25 mouse cellular contexts compared by ENCODE assay signal in the genomic region with DNA sequence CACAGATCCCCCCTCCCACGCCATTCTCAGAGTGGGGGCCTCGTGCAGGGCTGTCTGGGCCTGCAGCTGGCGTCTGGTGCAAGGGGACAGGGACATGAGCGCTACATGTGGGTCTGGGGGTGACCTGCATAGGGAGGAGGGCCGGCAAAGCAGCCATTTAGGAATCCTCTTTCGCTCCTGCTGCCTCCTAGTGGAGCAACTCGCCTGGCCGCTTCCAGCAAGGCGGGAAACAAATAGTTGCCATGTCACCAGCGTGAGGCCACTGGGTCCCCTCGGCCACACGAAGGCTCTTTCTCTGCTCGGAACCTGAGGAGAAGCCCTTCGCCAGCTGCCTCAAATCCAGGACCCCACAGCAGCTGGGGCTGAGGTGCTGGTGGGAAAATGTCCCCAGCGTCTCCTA. TPM values are rescaled to one million over a fixed set of nuclear protein-coding genes. Genes with fewer than 3 reads are reported as not detected.
DNase-seq lines count a peak whose midpoint lies in the region; ATAC-seq and TF ChIP-seq lines count a peak whose summit lies in the region.
"Had no signal": no experiment of that assay in that cellular context is flagged by ENCODE, and none has a peak within 500 bp of the region (broad histone marks: within the 10 kb centered on the region; RNA-seq: fewer than 3 reads in every experiment).

No protein-coding gene starts in this region.

- 85% methylated on average over 15 of the region's 15 CpGs for WGBS in embryonic facial prominence, embryonic 13.5 days
- WGBS in embryonic facial prominence, embryonic 10.5 days: 89% methylated on average over 15 of the region's 15 CpGs

- no peaks in the 10 kb centered on the region for H3K27me3 ChIP-seq in embryonic facial prominence, embryonic 13.5 days
- no peaks in the 10 kb centered on the region for H3K27me3 ChIP-seq in embryonic facial prominence, embryonic 10.5 days (replicated peaks; ENCODE audit: low read depth, poor library complexity, severe bottlenecking)
- peaks cover 53% of the 10 kb centered on the region for H3K27me3 ChIP-seq in E14TG2a.4 (ENCODE audit: insufficient read depth, low read length)
- H3K27me3 ChIP-seq: forebrain, embryonic 13.5 days; hindbrain, embryonic 12.5 days; hindbrain, embryonic 15.5 days had no signal

- H3K27ac ChIP-seq in embryonic facial prominence, embryonic 13.5 days: no peak overlapping the region
- H3K27ac ChIP-seq in embryonic facial prominence, embryonic 10.5 days (replicated peaks): no peak overlapping the region
- H3K27ac ChIP-seq: forebrain, embryonic 10.5 days; forebrain, embryonic 13.5 days; gastrocnemius, adult 2 months; hindbrain, embryonic 12.5 days; hindbrain, embryonic 15.5 days had no signal

- H3K36me3 ChIP-seq in embryonic facial prominence, embryonic 13.5 days: no peaks in the 10 kb centered on the region
- no peaks in the 10 kb centered on the region for H3K36me3 ChIP-seq in embryonic facial prominence, embryonic 10.5 days (replicated peaks)
- H3K36me3 ChIP-seq in E14TG2a.4 (ENCODE audit: insufficient read depth, low read length): no peaks in the 10 kb centered on the region
- H3K36me3 ChIP-seq: forebrain, embryonic 10.5 days; hindbrain, embryonic 12.5 days; hindbrain, embryonic 15.5 days had no signal

- ATAC-seq in embryonic facial prominence, embryonic 13.5 days (ENCODE audit: insufficient number of reproducible peaks, insufficient read depth, low FRiP score, low TSS enrichment, low read depth): 0 out of 2 replicates have a peak, but pooled peaks have one; percentile 17
- ATAC-seq: forebrain, embryonic 13.5 days; forebrain, embryonic 16.5 days; intestine, postnatal 0 days had no signal

- peak; percentile 9; the same call in 1 of the 2 replicates for TF ChIP-seq CTCF in E14TG2a.4 (conservative IDR thresholded peaks at IDR 0.05; ENCODE audit: low read length)

- no peaks in the 10 kb centered on the region for H3K4me1 ChIP-seq in embryonic facial prominence, embryonic 13.5 days
- no peaks in the 10 kb centered on the region for H3K4me1 ChIP-seq in embryonic facial prominence, embryonic 10.5 days
- H3K4me1 ChIP-seq in E14TG2a.4 (replicated peaks; ENCODE audit: low read depth, low read length): peaks cover 14% of the 10 kb centered on the region
- H3K4me1 ChIP-seq: forebrain, embryonic 10.5 days; forebrain, embryonic 13.5 days; hindbrain, embryonic 12.5 days; hindbrain, embryonic 15.5 days had no signal

- H3K4me3 ChIP-seq in embryonic facial prominence, embryonic 13.5 days: no peak overlapping the region
- no peak overlapping the region for H3K4me3 ChIP-seq in embryonic facial prominence, embryonic 10.5 days
- H3K4me3 ChIP-seq in E14TG2a.4 (replicated peaks; ENCODE audit: low read length): peak overlapping the region; percentile 32; the same call in 1 of the 2 replicates
- H3K4me3 ChIP-seq: forebrain, embryonic 10.5 days; forebrain, embryonic 13.5 days; gastrocnemius, adult 2 months; hindbrain, embryonic 12.5 days; hindbrain, embryonic 15.5 days had no signal

- no peak overlapping the region for H3K9ac ChIP-seq in embryonic facial prominence, embryonic 13.5 days
- H3K9ac ChIP-seq: forebrain, embryonic 13.5 days; hindbrain, embryonic 12.5 days; hindbrain, embryonic 15.5 days had no signal

- no peak overlapping the region for H3K4me2 ChIP-seq in embryonic facial prominence, embryonic 13.5 days
- H3K4me2 ChIP-seq: forebrain, embryonic 13.5 days; heart, embryonic 11.5 days; hindbrain, embryonic 12.5 days; hindbrain, embryonic 15.5 days had no signal

- no peaks in the 10 kb centered on the region for H3K9me3 ChIP-seq in embryonic facial prominence, embryonic 13.5 days
- H3K9me3 ChIP-seq in embryonic facial prominence, embryonic 10.5 days: no peaks in the 10 kb centered on the region
- H3K9me3 ChIP-seq in E14TG2a.4 (ENCODE audit: low read length): no peaks in the 10 kb centered on the region
- H3K9me3 ChIP-seq: forebrain, embryonic 10.5 days; forebrain, embryonic 13.5 days; hindbrain, embryonic 12.5 days; hindbrain, embryonic 15.5 days had no signal

- DNase-seq in embryonic facial prominence, embryonic 10.5 days (ENCODE audit: low spot score): no peak
- peak; percentile 45 for DNase-seq in ZHBTc4 (ENCODE audit: low read depth, low spot score)
- DNase-seq in MN1 (ENCODE audit: low spot score): no peak
- no peak for DNase-seq in cerebellum, adult 9-11 months
- DNase-seq: adrenal gland, adult 8-10 months; adrenal gland, postnatal 36 days; cerebellum, adult 18-20 months; cerebellum, adult 9-10 months; cerebellum, postnatal 25 days; gastrocnemius, adult 2 months; gastrocnemius, postnatal 14 days; heart, adult 11 months had no signal

RNA-seq across cellular contexts. Expression of gene Gm21964, which starts 0.7 kb away (rescaled TPM):
- polyA plus RNA-seq in embryonic facial prominence, embryonic 13.5 days (2015; fragmentation: Nextera tagmentation; extraction: Ambion mirVana): not detected in 2 replicates
- polyA plus RNA-seq in embryonic facial prominence, embryonic 10.5 days (2016; fragmentation: Nextera tagmentation; extraction: Ambion mirVana): not detected in 2 replicates
- polyA plus RNA-seq: embryonic facial prominence, embryonic 14.5 days; forebrain, embryonic 10.5 days; forebrain, embryonic 13.5 days; forebrain, embryonic 16.5 days; heart, embryonic 11.5 days; heart, embryonic 14.5 days; heart, postnatal 0 days; hindbrain, embryonic 12.5 days; hindbrain, embryonic 15.5 days; intestine, embryonic 14.5 days; intestine, postnatal 0 days had no signal

RNA-seq across cellular contexts. Expression of gene Gm17720, which starts 0.9 kb away (rescaled TPM):
- not detected in 2 replicates for polyA plus RNA-seq in embryonic facial prominence, embryonic 13.5 days (2015; fragmentation: Nextera tagmentation; extraction: Ambion mirVana)
- polyA plus RNA-seq in embryonic facial prominence, embryonic 10.5 days (2016; fragmentation: Nextera tagmentation; extraction: Ambion mirVana): not detected in 2 replicates
- polyA plus RNA-seq: embryonic facial prominence, embryonic 14.5 days; forebrain, embryonic 10.5 days; forebrain, embryonic 13.5 days; forebrain, embryonic 16.5 days; heart, embryonic 11.5 days; heart, embryonic 14.5 days; heart, postnatal 0 days; hindbrain, embryonic 12.5 days; hindbrain, embryonic 15.5 days; intestine, embryonic 14.5 days; intestine, postnatal 0 days had no signal

RNA-seq across cellular contexts. Expression of gene Zfp612, which starts 22.1 kb away (rescaled TPM):
- 10.8 and 11.7 TPM in 2 replicates for polyA plus RNA-seq in embryonic facial prominence, embryonic 13.5 days (2015; fragmentation: Nextera tagmentation; extraction: Ambion mirVana)
- polyA plus RNA-seq in embryonic facial prominence, embryonic 10.5 days (2016; fragmentation: Nextera tagmentation; extraction: Ambion mirVana): 8.1 and 8.7 TPM in 2 replicates
